Mouse (Mus musculus) limb, embryonic 11.5 days (tissue): ENCODE data around the gene Tspan18. TPM values are rescaled to one million over a fixed set of nuclear protein-coding genes. Genes with fewer than 3 reads are reported as not detected.

Source experiments
- ATAC-seq: fragments of 200-750 bp; cut with Nextera tagmentation; 2 replicates; pipeline ENCODE4 v1.8.0; 2017; ENCODE audit warnings: low read depth; ENCODE audit not compliant: insufficient number of reproducible peaks, low FRiP score, low TSS enrichment
- DNase-seq: peaks from one replicate; pipeline ENCODE4 v3.0.0-alpha.2; 2015; ENCODE audit warnings: low spot score
- H3K27ac ChIP-seq: fragments of 300-500 bp; sonication (generic); replicated peaks from 2 replicates; pipeline ENCODE4 v1.5.1; 2014; ENCODE audit warnings: low read depth, mild to moderate bottlenecking, low read length
- H3K27me3 ChIP-seq: fragments of 300-500 bp; sonication (generic); 2 replicates; pipeline ENCODE4 v1.6.1; 2014; ENCODE audit warnings: mild to moderate bottlenecking, low read length, mixed read lengths; ENCODE audit not compliant: control insufficient read depth, insufficient read depth
- H3K36me3 ChIP-seq: fragments of 300-500 bp; sonication (generic); 2 replicates; pipeline ENCODE4 v1.6.1; 2014; ENCODE audit warnings: mild to moderate bottlenecking, low read length, moderate library complexity, mixed read lengths; ENCODE audit not compliant: control insufficient read depth, insufficient read depth
- H3K4me1 ChIP-seq: fragments of 300-500 bp; sonication (generic); 2 replicates; pipeline ENCODE4 v1.6.1; 2014; ENCODE audit warnings: low read length, mixed read lengths; ENCODE audit not compliant: control insufficient read depth, insufficient read depth
- H3K4me2 ChIP-seq: fragments of 300-500 bp; sonication (generic); 2 replicates; pipeline ENCODE4 v1.6.1; 2014; ENCODE audit warnings: low read depth, mild to moderate bottlenecking, moderate library complexity; ENCODE audit not compliant: severe bottlenecking
- H3K4me3 ChIP-seq: fragments of 300-500 bp; sonication (generic); 2 replicates; pipeline ENCODE4 v1.5.1; 2014; ENCODE audit warnings: low read depth, low read length
- H3K9ac ChIP-seq: fragments of 300-500 bp; sonication (generic); 2 replicates; pipeline ENCODE4 v1.6.1; 2014; ENCODE audit warnings: mild to moderate bottlenecking, low read length
- H3K9me3 ChIP-seq: fragments of 300-500 bp; sonication (generic); 2 replicates; pipeline ENCODE4 v1.6.1; 2016; ENCODE audit warnings: low read length; ENCODE audit not compliant: control insufficient read depth
- WGBS: fragments of 180-500 bp; shearing (Covaris S2); extraction: QIAGEN DNeasy Blood & Tissue Kit; methylation state at CpG from one replicate; pipeline ENCODE4 v1.1.7; 2014; 5-methylcytosine and 5-hydroxymethylcytosine counted together
- polyA plus RNA-seq: library from polyadenylated mRNA; unstranded; fragments of >200 nt; fragmentation: Nextera tagmentation; extraction: Ambion mirVana; gene quantifications from 2 replicates; pipeline ENCODE4 v1.2.1, GENCODE M21; 2014

Gene Tspan18
- polyA plus RNA-seq, 1 experiment from 2014 or later: 23.1 TPM

- DNase-seq (no peak), ATAC-seq (no peak)
- no peaks in the 10 kb centered on the region for H3K9me3 ChIP-seq
- peak overlapping the region; percentile 100; the same call in 1 of the 2 replicates for H3K4me2 ChIP-seq
- WGBS: 77% methylated on average over 4 of the region's 4 CpGs
- peaks cover 13% of the 10 kb centered on the region; the same call in 1 of the 2 replicates for H3K4me1 ChIP-seq
- H3K36me3 ChIP-seq: no peaks in the 10 kb centered on the region
- H3K4me3 ChIP-seq: no peak overlapping the region
- no peak overlapping the region for H3K27ac ChIP-seq
- H3K9ac ChIP-seq: no peak overlapping the region
- no peaks in the 10 kb centered on the region for H3K27me3 ChIP-seq
Measured at GRCm38 (mm10) chr2:93332277-93332676, 2.0 kb downstream of the Tspan18 start.

DNA sequence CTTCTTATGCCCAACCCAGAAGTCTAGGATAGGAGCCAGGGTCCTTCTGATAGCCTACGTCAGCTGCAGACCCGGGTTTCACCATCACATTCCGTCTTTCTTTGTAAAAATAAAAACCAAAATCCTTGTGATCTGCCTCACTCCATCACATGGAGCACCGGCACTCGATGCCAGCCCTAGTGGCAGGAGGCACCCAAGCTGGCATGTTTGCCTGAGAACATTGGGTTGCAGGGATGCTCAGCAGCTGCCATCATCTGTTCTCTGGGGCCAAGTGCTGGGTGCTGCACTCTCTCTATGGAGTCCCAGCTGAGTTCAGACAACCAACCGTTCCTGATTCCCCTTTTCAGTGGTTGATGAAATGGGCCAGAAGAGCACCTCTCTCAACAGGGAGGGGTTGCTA is 3.2 kb downstream of the Tspan18 start:
- H3K4me2 ChIP-seq: no peak overlapping the region
- H3K27me3 ChIP-seq: no peaks in the 10 kb centered on the region
- H3K27ac ChIP-seq: no peak overlapping the region
- H3K9me3 ChIP-seq: no peaks in the 10 kb centered on the region
- H3K9ac ChIP-seq: no peak overlapping the region
- DNase-seq: no peak
- peaks cover 13% of the 10 kb centered on the region; the same call in 1 of the 2 replicates for H3K4me1 ChIP-seq
- no peaks in the 10 kb centered on the region for H3K36me3 ChIP-seq
- 96% methylated on average over 6 of the region's 6 CpGs for WGBS
- ATAC-seq: no peak
- no peak overlapping the region for H3K4me3 ChIP-seq

GRCm38 (mm10) chr2:93329120-93329519 is 5.2 kb downstream of the Tspan18 start:
- ATAC-seq (no peak), DNase-seq (no peak)
- no peak overlapping the region for H3K9ac ChIP-seq
- H3K4me1 ChIP-seq: peaks cover 23% of the 10 kb centered on the region
- H3K36me3 ChIP-seq: no peaks in the 10 kb centered on the region
- 96% methylated on average over 4 of the region's 4 CpGs for WGBS
- H3K9me3 ChIP-seq: no peaks in the 10 kb centered on the region
- no peak overlapping the region for H3K4me3 ChIP-seq
- H3K27me3 ChIP-seq: no peaks in the 10 kb centered on the region
- 0 out of 2 replicates have a peak overlapping the region, but pooled peaks have one; percentile 2 for H3K4me2 ChIP-seq
- no peak overlapping the region for H3K27ac ChIP-seq

DNA sequence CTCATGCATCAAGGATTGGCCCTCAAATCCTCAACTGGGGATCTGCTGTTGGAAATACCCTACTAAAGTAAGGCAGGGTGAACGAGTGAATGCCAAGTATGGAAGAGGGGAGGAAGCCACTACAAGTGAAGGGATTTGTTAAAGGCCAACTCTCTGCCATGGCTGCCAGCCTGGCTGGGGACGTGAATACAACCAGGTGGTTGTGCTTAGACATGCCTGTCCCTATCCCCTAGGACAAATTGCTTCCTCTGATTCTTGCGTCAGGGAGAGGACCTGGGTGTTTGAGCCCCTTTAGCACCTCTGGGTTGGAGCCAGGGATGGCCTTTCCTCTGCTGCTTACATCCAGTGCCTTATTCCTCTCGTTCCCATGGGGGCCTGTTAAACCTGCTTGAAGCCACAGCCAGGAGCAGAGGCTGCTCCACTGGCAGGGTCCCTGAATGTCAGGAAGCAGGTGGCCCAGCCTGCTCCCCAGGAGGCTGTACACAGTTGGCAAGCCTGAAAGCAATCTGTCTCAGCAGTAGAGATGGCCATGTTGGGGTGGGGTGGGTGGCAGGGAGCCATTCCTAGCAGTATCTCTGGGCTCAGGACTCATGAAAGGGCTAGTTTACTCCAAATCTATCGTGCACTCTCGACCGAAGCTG is 6.3 kb downstream of the Tspan18 start:
- 75% methylated on average over 7 of the region's 7 CpGs for WGBS
- ATAC-seq (no peak), DNase-seq (no peak)
- Histone ChIP-seq H3K9ac (no peak overlapping the region), H3K4me1 (peaks cover 22% of the 10 kb centered on the region), H3K4me2 (no peak overlapping the region), H3K27me3 (no peaks in the 10 kb centered on the region), H3K4me3 (no peak overlapping the region), H3K36me3 (no peaks in the 10 kb centered on the region), H3K9me3 (peaks cover 3% of the 10 kb centered on the region; the same call in 1 of the 2 replicates), H3K27ac (no peak overlapping the region)

DNA sequence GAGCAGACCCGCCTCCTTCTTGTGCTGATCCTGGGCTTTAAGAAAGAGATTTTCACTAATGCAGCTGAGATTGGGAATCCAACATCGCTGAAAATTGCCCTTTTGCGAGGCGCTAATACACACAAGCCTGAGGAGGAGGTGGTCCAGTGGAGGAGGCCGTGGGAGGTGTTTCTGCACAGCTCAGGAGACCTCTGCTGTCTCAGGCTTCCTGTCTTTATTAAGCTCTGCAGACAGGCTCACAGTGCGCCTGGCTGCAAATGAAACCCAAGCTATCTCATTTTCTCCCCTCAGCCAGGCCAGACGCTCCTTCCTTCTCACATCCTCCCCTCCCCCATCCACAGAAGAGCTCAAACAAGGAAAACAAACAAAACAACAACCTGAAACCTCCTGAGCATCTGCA is 9.6 kb downstream of the Tspan18 start:
- Histone ChIP-seq H3K4me3 (no peak overlapping the region), H3K27ac (no peak overlapping the region), H3K36me3 (no peaks in the 10 kb centered on the region), H3K27me3 (no peaks in the 10 kb centered on the region), H3K9ac (no peak overlapping the region), H3K9me3 (peaks cover 3% of the 10 kb centered on the region; the same call in 1 of the 2 replicates), H3K4me1 (peaks cover 36% of the 10 kb centered on the region), H3K4me2 (no peak overlapping the region)
- DNase-seq (no peak), ATAC-seq (no peak)
- WGBS: 23% methylated on average over 7 of the region's 7 CpGs

DNA sequence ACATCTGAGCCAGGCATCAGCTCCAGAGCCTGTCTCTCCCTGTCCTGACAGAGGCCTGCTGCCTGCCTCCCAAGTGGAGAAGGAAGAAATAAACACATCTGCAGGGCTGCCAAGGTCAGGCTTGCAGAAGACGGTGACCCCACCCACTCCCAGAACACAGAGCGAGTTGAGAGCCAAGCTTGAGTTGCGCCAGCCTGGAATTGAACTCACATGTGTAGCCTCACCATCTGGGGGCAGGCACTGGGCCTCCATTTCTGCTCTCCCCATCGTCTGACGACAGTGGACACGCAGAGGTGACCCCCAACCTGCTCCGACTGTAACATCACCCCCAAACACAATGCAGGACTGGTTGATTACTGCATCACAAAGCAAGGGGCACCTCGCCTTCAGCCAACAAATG is 12.4 kb downstream of the Tspan18 start:
- Histone ChIP-seq H3K9ac (no peak overlapping the region), H3K9me3 (peaks cover 3% of the 10 kb centered on the region; the same call in 1 of the 2 replicates), H3K36me3 (no peaks in the 10 kb centered on the region), H3K27me3 (no peaks in the 10 kb centered on the region), H3K4me1 (peaks cover 47% of the 10 kb centered on the region), H3K4me3 (no peak overlapping the region), H3K4me2 (no peak overlapping the region), H3K27ac (peak overlapping the region; percentile 16; the same call in 1 of the 2 replicates)
- DNase-seq (peak; percentile 33), ATAC-seq (no peak)
- WGBS: 66% methylated on average over 8 of the region's 8 CpGs

DNA sequence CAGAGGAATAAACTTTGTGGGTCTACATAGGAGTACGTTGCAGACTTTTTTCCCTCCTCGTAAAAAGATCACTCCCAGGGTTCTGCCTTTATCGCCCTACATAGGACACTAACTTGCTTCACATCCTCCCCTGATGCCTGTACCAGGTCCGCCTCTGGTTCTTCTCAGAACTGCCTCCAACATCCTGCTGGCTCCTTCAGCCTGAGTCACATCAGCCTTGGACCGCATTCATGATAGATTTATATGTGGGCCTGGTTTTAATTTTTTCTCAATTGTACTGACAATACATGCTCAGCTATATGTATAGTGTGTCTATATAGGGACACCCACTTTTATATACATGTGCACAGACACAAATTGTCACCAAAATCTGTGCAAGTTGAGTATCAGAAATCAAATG is 14.0 kb downstream of the Tspan18 start:
- Histone ChIP-seq H3K36me3 (no peaks in the 10 kb centered on the region), H3K27me3 (no peaks in the 10 kb centered on the region), H3K9ac (no peak overlapping the region), H3K27ac (no peak overlapping the region), H3K9me3 (peaks cover 3% of the 10 kb centered on the region; the same call in 1 of the 2 replicates), H3K4me3 (no peak overlapping the region), H3K4me1 (peaks cover 44% of the 10 kb centered on the region), H3K4me2 (no peak overlapping the region; the same call in 1 of the 2 replicates)
- DNase-seq: no peak
- 57% methylated on average over 5 of the region's 5 CpGs for WGBS
- ATAC-seq: no peak

GRCm38 (mm10) chr2:93319598-93319997 is 14.7 kb downstream of the Tspan18 start:
- no peaks in the 10 kb centered on the region for H3K36me3 ChIP-seq
- no peak for DNase-seq
- peaks cover 38% of the 10 kb centered on the region for H3K4me1 ChIP-seq
- H3K27me3 ChIP-seq: no peaks in the 10 kb centered on the region
- 56% methylated on average over 7 of the region's 7 CpGs for WGBS
- no peak overlapping the region for H3K4me3 ChIP-seq
- H3K27ac ChIP-seq: peak overlapping the region; percentile 56
- peaks cover 3% of the 10 kb centered on the region; the same call in 1 of the 2 replicates for H3K9me3 ChIP-seq
- ATAC-seq: no peak
- no peak overlapping the region; the same call in 1 of the 2 replicates for H3K4me2 ChIP-seq
- no peak overlapping the region for H3K9ac ChIP-seq
